Mouse (Mus musculus): Measurements from ENCODE around the gene Clec3a. TPM values are rescaled to one million over a fixed set of nuclear protein-coding genes. Genes with fewer than 3 reads are reported as not detected.
A peak's percentile ranks its signal among the peaks of the same experiment; 100 is the strongest.

Gene Clec3a
- total RNA-seq (2012; rRNA removed): not detected in 2 replicates

DNA sequence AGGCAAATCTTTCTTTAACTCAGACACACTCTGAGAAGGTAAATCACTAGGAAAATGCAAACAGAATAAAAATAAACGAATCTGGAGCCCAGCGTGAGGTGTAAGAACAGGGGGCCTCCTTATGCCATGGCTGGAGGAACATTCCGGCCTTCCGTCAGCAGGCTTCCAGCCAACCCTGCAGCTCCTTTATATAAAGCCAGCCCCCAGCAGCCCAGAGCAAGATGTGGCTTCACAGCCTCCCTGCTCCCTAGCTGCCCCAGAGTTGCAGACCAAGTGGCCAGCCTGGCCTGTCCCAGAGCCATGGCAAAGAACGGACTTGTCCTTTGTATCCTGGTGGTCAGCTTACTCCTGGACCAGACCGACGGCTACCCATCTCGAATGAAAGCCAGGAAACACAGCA, at the start of gene Clec3a:
Gene Clec3a, plus strand, starts transcription at position 301 of the 400 bp plus-strand sequence.
- Histone ChIP-seq H3K4me1 (ENCODE audit: control insufficient read depth in 2 of 2, insufficient read depth in 2 of 2, low read length in 2 of 2, poor library complexity in 1 of 2) (no peaks in the 10 kb centered on the region), H3K4me3 (ENCODE audit: insufficient read depth in 1 of 2, low read depth in 1 of 2, low read length in 2 of 2, poor library complexity in 1 of 2, severe bottlenecking in 1 of 2) (no peak within 1 kb of the TSS), H3K27ac (ENCODE audit: insufficient read depth, low read depth, low read length, poor library complexity, severe bottlenecking) (no peak within 1 kb of the TSS), H3K9me3 (ENCODE audit: control insufficient read depth, insufficient read depth, low read depth, low read length) (no peaks in the 10 kb centered on the region), H3K36me3 (ENCODE audit: control insufficient read depth, insufficient read depth, low read length, poor library complexity, severe bottlenecking) (no peaks in the 10 kb centered on the region), H3K9ac (ENCODE audit: insufficient read depth, low read depth, low read length, poor library complexity, severe bottlenecking) (no peak within 1 kb of the TSS)
- in situ Hi-C loops (cut with MboI; ENCODE audit: low sequenced_read_pairs in 2 of 2, unreplicated experiment in 2 of 2): no loop called here
- no peak for DNase-seq (ENCODE audit: low read depth, low spot score)
- no peak for TF ChIP-seq ZNF384 (IDR thresholded peaks at IDR 0.05; ENCODE audit: low read depth, low read length)
- no peak for TF ChIP-seq HCFC1 (IDR thresholded peaks at IDR 0.05; ENCODE audit: borderline replicate concordance, insufficient read depth, low read length)
- TF ChIP-seq ZC3H11A (IDR thresholded peaks at IDR 0.05; ENCODE audit: borderline replicate concordance, low read depth, low read length): no peak
- TF ChIP-seq MAFK (IDR thresholded peaks at IDR 0.05; ENCODE audit: insufficient read depth, low read depth, low read length): no peak
- TF ChIP-seq CHD2 (IDR thresholded peaks at IDR 0.05; ENCODE audit: low read depth, low read length): no peak

DNA sequence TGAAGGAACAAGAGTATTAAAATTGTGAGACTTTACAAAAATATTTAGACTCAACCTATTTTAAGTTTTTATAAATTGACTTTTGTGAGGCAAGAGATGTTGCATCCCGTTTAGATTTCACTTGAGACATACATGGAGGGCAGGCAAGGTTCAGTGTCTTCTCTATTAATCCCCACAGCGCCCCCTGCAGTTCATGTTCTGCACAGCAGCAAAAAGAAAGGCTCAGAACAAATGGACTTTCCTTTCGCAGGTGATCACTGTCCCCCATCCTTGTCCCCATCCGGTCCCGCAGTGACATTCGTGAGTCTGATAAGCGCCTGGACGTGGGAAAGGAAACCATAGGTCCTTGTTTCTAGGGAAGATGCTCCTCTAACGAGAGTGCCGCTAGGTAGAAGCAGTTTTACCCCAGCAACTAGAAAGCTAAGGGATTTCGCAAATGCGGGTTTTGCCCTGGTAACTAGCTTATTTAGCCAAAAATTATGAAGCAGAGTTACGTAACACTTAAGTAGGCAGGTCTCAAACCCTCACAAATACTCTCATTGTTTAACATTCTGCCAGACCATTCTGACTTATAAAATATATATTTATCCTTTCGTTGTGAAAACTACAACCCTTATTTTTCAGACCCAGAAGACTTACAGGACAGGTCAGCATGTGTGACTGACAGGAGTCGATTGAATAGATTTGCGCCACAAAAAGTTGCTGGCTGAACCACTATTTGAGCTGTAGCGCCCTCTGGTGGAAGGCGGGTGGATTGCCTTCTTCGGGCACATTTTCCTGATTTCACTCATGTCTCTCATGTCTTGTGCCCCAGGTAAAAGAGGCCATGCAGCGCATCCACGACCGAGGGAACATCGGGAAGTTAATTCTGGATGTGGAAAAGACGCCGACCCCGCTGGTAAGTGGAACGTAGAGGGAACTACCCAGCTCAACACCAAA, 48.6 kb upstream of the Clec3a start:
- Histone ChIP-seq H3K9ac (ENCODE audit: insufficient read depth, low read depth, low read length, poor library complexity, severe bottlenecking) (0 out of 2 replicates have a peak overlapping the region, but pooled peaks have one; percentile 18), H3K27ac (ENCODE audit: insufficient read depth, low read depth, low read length, poor library complexity, severe bottlenecking) (no peak overlapping the region), H3K4me1 (ENCODE audit: control insufficient read depth in 2 of 2, insufficient read depth in 2 of 2, low read length in 2 of 2, poor library complexity in 1 of 2) (no peaks in the 10 kb centered on the region), H3K4me3 (ENCODE audit: insufficient read depth in 1 of 2, low read depth in 1 of 2, low read length in 2 of 2, poor library complexity in 1 of 2, severe bottlenecking in 1 of 2) (peak overlapping the region in 1 of 2 experiments; percentile 22; a peak in 1 of 4 replicates), H3K36me3 (ENCODE audit: control insufficient read depth, insufficient read depth, low read length, poor library complexity, severe bottlenecking) (no peaks in the 10 kb centered on the region), H3K9me3 (ENCODE audit: control insufficient read depth, insufficient read depth, low read depth, low read length) (no peaks in the 10 kb centered on the region)
- peak; percentile 79 for DNase-seq (ENCODE audit: low read depth, low spot score)
- TF ChIP-seq HCFC1 (IDR thresholded peaks at IDR 0.05; ENCODE audit: borderline replicate concordance, insufficient read depth, low read length) (no peak), CHD2 (IDR thresholded peaks at IDR 0.05; ENCODE audit: low read depth, low read length) (no peak), ZNF384 (IDR thresholded peaks at IDR 0.05; ENCODE audit: low read depth, low read length) (no peak), ZC3H11A (IDR thresholded peaks at IDR 0.05; ENCODE audit: borderline replicate concordance, low read depth, low read length) (peak; percentile 57; the same call in 1 of the 2 replicates)
- in situ Hi-C loops (cut with MboI; ENCODE audit: low sequenced_read_pairs in 2 of 2, unreplicated experiment in 2 of 2): loop anchor here (5.0 to 10.0 kb wide), 2 partner anchors 295 to 297 kb away; no protein-coding TSS in a partner anchor

DNA sequence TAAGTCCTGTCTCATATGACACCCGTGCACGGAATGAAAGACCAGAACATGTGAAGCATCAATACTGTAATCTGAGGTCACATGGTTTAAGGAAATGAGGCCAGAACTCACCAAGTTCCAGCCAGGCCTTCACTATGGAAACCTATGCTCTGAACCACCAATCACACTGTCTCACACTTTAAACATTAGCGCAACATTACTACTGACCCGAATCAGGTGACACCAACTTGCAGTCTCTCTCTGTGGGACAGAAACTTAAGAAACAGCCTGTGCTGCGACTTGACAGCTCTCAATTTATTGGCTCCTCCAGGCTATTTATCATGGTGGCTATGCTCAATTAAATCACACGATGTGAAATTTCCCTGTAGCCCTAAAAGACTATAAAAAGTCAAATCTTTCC, 43.5 kb upstream of the Clec3a start:
- Histone ChIP-seq H3K4me1 (ENCODE audit: control insufficient read depth in 2 of 2, insufficient read depth in 2 of 2, low read length in 2 of 2, poor library complexity in 1 of 2) (no peaks in the 10 kb centered on the region), H3K36me3 (ENCODE audit: control insufficient read depth, insufficient read depth, low read length, poor library complexity, severe bottlenecking) (no peaks in the 10 kb centered on the region), H3K4me3 (ENCODE audit: insufficient read depth in 1 of 2, low read depth in 1 of 2, low read length in 2 of 2, poor library complexity in 1 of 2, severe bottlenecking in 1 of 2) (no peak overlapping the region), H3K9ac (ENCODE audit: insufficient read depth, low read depth, low read length, poor library complexity, severe bottlenecking) (no peak overlapping the region), H3K27ac (ENCODE audit: insufficient read depth, low read depth, low read length, poor library complexity, severe bottlenecking) (no peak overlapping the region), H3K9me3 (ENCODE audit: control insufficient read depth, insufficient read depth, low read depth, low read length) (no peaks in the 10 kb centered on the region)
- in situ Hi-C loops (cut with MboI; ENCODE audit: low sequenced_read_pairs in 2 of 2, unreplicated experiment in 2 of 2): no loop called here
- no peak for DNase-seq (ENCODE audit: low read depth, low spot score)
- TF ChIP-seq CHD2 (IDR thresholded peaks at IDR 0.05; ENCODE audit: low read depth, low read length): no peak
- no peak for TF ChIP-seq MAFK (IDR thresholded peaks at IDR 0.05; ENCODE audit: insufficient read depth, low read depth, low read length)
- no peak for TF ChIP-seq ZNF384 (IDR thresholded peaks at IDR 0.05; ENCODE audit: low read depth, low read length)
- TF ChIP-seq HCFC1 (IDR thresholded peaks at IDR 0.05; ENCODE audit: borderline replicate concordance, insufficient read depth, low read length): no peak
- TF ChIP-seq ZC3H11A (IDR thresholded peaks at IDR 0.05; ENCODE audit: borderline replicate concordance, low read depth, low read length): no peak

DNA sequence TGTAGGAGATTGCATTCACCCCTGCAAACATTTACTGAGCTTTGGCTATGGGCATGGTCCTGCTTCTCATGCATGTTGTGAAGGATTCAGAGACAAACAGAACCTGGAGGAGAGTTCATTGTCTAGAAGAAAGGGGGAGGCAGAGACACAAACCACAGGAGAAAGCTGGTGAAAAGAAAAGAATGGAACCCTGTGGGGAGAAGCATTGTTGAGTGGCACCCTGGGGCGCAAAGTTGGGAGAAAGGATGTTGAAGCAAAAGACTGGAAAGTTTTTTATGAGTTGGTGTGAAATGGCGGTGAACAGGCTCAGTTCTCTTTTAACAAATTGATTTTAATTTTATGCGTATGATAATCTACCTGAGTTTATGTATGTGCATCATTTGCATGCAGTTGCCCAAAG, 33.7 kb upstream of the Clec3a start:
- peaks cover 0 to 2% of the 10 kb centered on the region in 2 experiments; a peak in 1 of 4 replicates for H3K4me1 ChIP-seq (ENCODE audit: control insufficient read depth in 2 of 2, insufficient read depth in 2 of 2, low read length in 2 of 2, poor library complexity in 1 of 2)
- no peak overlapping the region for H3K9ac ChIP-seq (ENCODE audit: insufficient read depth, low read depth, low read length, poor library complexity, severe bottlenecking)
- no peak overlapping the region for H3K4me3 ChIP-seq (ENCODE audit: insufficient read depth in 1 of 2, low read depth in 1 of 2, low read length in 2 of 2, poor library complexity in 1 of 2, severe bottlenecking in 1 of 2)
- TF ChIP-seq ZC3H11A (IDR thresholded peaks at IDR 0.05; ENCODE audit: borderline replicate concordance, low read depth, low read length) (no peak), HCFC1 (IDR thresholded peaks at IDR 0.05; ENCODE audit: borderline replicate concordance, insufficient read depth, low read length) (no peak), MAFK (IDR thresholded peaks at IDR 0.05; ENCODE audit: insufficient read depth, low read depth, low read length) (no peak), CHD2 (IDR thresholded peaks at IDR 0.05; ENCODE audit: low read depth, low read length) (no peak), ZNF384 (IDR thresholded peaks at IDR 0.05; ENCODE audit: low read depth, low read length) (no peak)
- no peaks in the 10 kb centered on the region for H3K9me3 ChIP-seq (ENCODE audit: control insufficient read depth, insufficient read depth, low read depth, low read length)
- H3K27ac ChIP-seq (ENCODE audit: insufficient read depth, low read depth, low read length, poor library complexity, severe bottlenecking): no peak overlapping the region
- in situ Hi-C loops (cut with MboI; ENCODE audit: low sequenced_read_pairs in 2 of 2, unreplicated experiment in 2 of 2): no loop called here
- DNase-seq (ENCODE audit: low read depth, low spot score): peak; percentile 62
- no peaks in the 10 kb centered on the region for H3K36me3 ChIP-seq (ENCODE audit: control insufficient read depth, insufficient read depth, low read length, poor library complexity, severe bottlenecking)

All from ES-E14 (cell line).